Mouse (Mus musculus): Measurements from ENCODE around the gene I0C0044D17Rik. TPM values are rescaled to one million over a fixed set of nuclear protein-coding genes. Genes with fewer than 3 reads are reported as not detected.
A peak's percentile ranks its signal among the peaks of the same experiment; 100 is the strongest.

I0C0044D17Rik gene
- polyA plus RNA-seq, 1 experiment from 2014 or later = not detected

GRCm38 (mm10) chr4:98789861-98790311 is 33.8 kb downstream of the I0C0044D17Rik start:
- peak overlapping the region; percentile 14; the same call in 1 of the 2 replicates for H3K4me3 ChIP-seq (replicated peaks; ENCODE audit: low read length)
- 8% methylated on average over 10 of the region's 10 CpGs for WGBS
- H3K9me3 ChIP-seq (ENCODE audit: control insufficient read depth, low read length) = no peaks in the 10 kb centered on the region
- peak overlapping the region; percentile 43; the same call in 1 of the 2 replicates for H3K27ac ChIP-seq
- H3K27me3 ChIP-seq (ENCODE audit: control insufficient read depth, insufficient read depth, low read length) = no peaks in the 10 kb centered on the region
- H3K9ac ChIP-seq = peak overlapping the region; percentile 34
- no peak for ATAC-seq (ENCODE audit: low FRiP score)
- peaks cover 6% of the 10 kb centered on the region; the same call in 1 of the 2 replicates for H3K4me1 ChIP-seq (replicated peaks; ENCODE audit: control insufficient read depth, insufficient read depth, low read length)
- H3K36me3 ChIP-seq (replicated peaks; ENCODE audit: control insufficient read depth, insufficient read depth) = no peaks in the 10 kb centered on the region
- H3K4me2 ChIP-seq (replicated peaks) = peak overlapping the region; percentile 49
- DNase-seq (ENCODE audit: low spot score) = peak; percentile 54

GRCm38 (mm10) chr4:98789133-98789765 is 34.4 kb downstream of the I0C0044D17Rik start:
- Histone ChIP-seq H3K4me1 (replicated peaks; ENCODE audit: control insufficient read depth, insufficient read depth, low read length) (peaks cover 6% of the 10 kb centered on the region; the same call in 1 of the 2 replicates), H3K9ac (no peak overlapping the region), H3K4me2 (replicated peaks) (peak overlapping the region; percentile 49), H3K27ac (no peak overlapping the region), H3K9me3 (ENCODE audit: control insufficient read depth, low read length) (no peaks in the 10 kb centered on the region), H3K36me3 (replicated peaks; ENCODE audit: control insufficient read depth, insufficient read depth) (no peaks in the 10 kb centered on the region), H3K4me3 (replicated peaks; ENCODE audit: low read length) (peak overlapping the region; percentile 14; the same call in 1 of the 2 replicates), H3K27me3 (ENCODE audit: control insufficient read depth, insufficient read depth, low read length) (no peaks in the 10 kb centered on the region)
- 49% methylated on average over 7 of the region's 7 CpGs for WGBS
- DNase-seq (ENCODE audit: low spot score) (no peak), ATAC-seq (ENCODE audit: low FRiP score) (no peak)

GRCm38 (mm10) chr4:98786281-98786680 is 37.4 kb downstream of the I0C0044D17Rik start:
- no peaks in the 10 kb centered on the region for H3K27me3 ChIP-seq (ENCODE audit: control insufficient read depth, insufficient read depth, low read length)
- no peak overlapping the region for H3K4me3 ChIP-seq (replicated peaks; ENCODE audit: low read length)
- no peak overlapping the region for H3K9ac ChIP-seq
- no peak for DNase-seq (ENCODE audit: low spot score)
- ATAC-seq (ENCODE audit: low FRiP score) = no peak
- H3K9me3 ChIP-seq (ENCODE audit: control insufficient read depth, low read length) = no peaks in the 10 kb centered on the region
- no peaks in the 10 kb centered on the region for H3K36me3 ChIP-seq (replicated peaks; ENCODE audit: control insufficient read depth, insufficient read depth)
- H3K4me2 ChIP-seq (replicated peaks) = no peak overlapping the region
- peaks cover 6% of the 10 kb centered on the region; the same call in 1 of the 2 replicates for H3K4me1 ChIP-seq (replicated peaks; ENCODE audit: control insufficient read depth, insufficient read depth, low read length)
- H3K27ac ChIP-seq = no peak overlapping the region
- 15% methylated on average over 3 of the region's 3 CpGs for WGBS

GRCm38 (mm10) chr4:98785851-98786250 is 37.8 kb downstream of the I0C0044D17Rik start:
- Histone ChIP-seq H3K4me2 (replicated peaks) (no peak overlapping the region), H3K27me3 (ENCODE audit: control insufficient read depth, insufficient read depth, low read length) (no peaks in the 10 kb centered on the region)
- no peak for ATAC-seq (ENCODE audit: low FRiP score)

GRCm38 (mm10) chr4:98778219-98778618 is 45.4 kb downstream of the I0C0044D17Rik start:
- Histone ChIP-seq H3K36me3 (replicated peaks; ENCODE audit: control insufficient read depth, insufficient read depth) (no peaks in the 10 kb centered on the region), H3K9me3 (ENCODE audit: control insufficient read depth, low read length) (no peaks in the 10 kb centered on the region), H3K4me3 (replicated peaks; ENCODE audit: low read length) (no peak overlapping the region), H3K27ac (no peak overlapping the region), H3K9ac (no peak overlapping the region), H3K4me1 (replicated peaks; ENCODE audit: control insufficient read depth, insufficient read depth, low read length) (no peaks in the 10 kb centered on the region; the same call in 1 of the 2 replicates), H3K27me3 (ENCODE audit: control insufficient read depth, insufficient read depth, low read length) (no peaks in the 10 kb centered on the region; the same call in none of the 2 replicates), H3K4me2 (replicated peaks) (peak overlapping the region; percentile 33)
- DNase-seq (ENCODE audit: low spot score) = no peak
- WGBS = 13% methylated on average over 16 of the region's 16 CpGs
- no peak for ATAC-seq (ENCODE audit: low FRiP score)

More at GRCm38 (mm10) chr4:98785851-98786250, 37.8 kb downstream of the I0C0044D17Rik start:
- H3K36me3 ChIP-seq (replicated peaks; ENCODE audit: control insufficient read depth, insufficient read depth) = no peaks in the 10 kb centered on the region
- H3K4me3 ChIP-seq (replicated peaks; ENCODE audit: low read length) = no peak overlapping the region
- peaks cover 6% of the 10 kb centered on the region; the same call in 1 of the 2 replicates for H3K4me1 ChIP-seq (replicated peaks; ENCODE audit: control insufficient read depth, insufficient read depth, low read length)
- no peak overlapping the region for H3K9ac ChIP-seq
- WGBS = 45% methylated on average over 8 of the region's 8 CpGs
- H3K9me3 ChIP-seq (ENCODE audit: control insufficient read depth, low read length) = no peaks in the 10 kb centered on the region
- no peak overlapping the region for H3K27ac ChIP-seq
- no peak for DNase-seq (ENCODE audit: low spot score)

- no peak overlapping the region for H3K9ac ChIP-seq
- H3K4me2 ChIP-seq (replicated peaks) = no peak overlapping the region
- WGBS = 92% methylated on average over 6 of the region's 6 CpGs
- no peak overlapping the region for H3K27ac ChIP-seq
- H3K27me3 ChIP-seq (ENCODE audit: control insufficient read depth, insufficient read depth, low read length) = no peaks in the 10 kb centered on the region; the same call in none of the 2 replicates
- DNase-seq (ENCODE audit: low spot score) (no peak), ATAC-seq (ENCODE audit: low FRiP score) (no peak)
- no peaks in the 10 kb centered on the region; the same call in 1 of the 2 replicates for H3K4me1 ChIP-seq (replicated peaks; ENCODE audit: control insufficient read depth, insufficient read depth, low read length)
- no peaks in the 10 kb centered on the region for H3K9me3 ChIP-seq (ENCODE audit: control insufficient read depth, low read length)
- H3K36me3 ChIP-seq (replicated peaks; ENCODE audit: control insufficient read depth, insufficient read depth) = no peaks in the 10 kb centered on the region
- no peak overlapping the region for H3K4me3 ChIP-seq (replicated peaks; ENCODE audit: low read length)
Measured at GRCm38 (mm10) chr4:98777464-98777863, 46.2 kb downstream of the I0C0044D17Rik start.

GRCm38 (mm10) chr4:98776721-98777427 is 46.8 kb downstream of the I0C0044D17Rik start:
- DNase-seq (ENCODE audit: low spot score) = no peak
- no peak overlapping the region for H3K4me3 ChIP-seq (replicated peaks; ENCODE audit: low read length)
- ATAC-seq (ENCODE audit: low FRiP score) = no peak
- no peak overlapping the region for H3K4me2 ChIP-seq (replicated peaks)
- H3K27me3 ChIP-seq (ENCODE audit: control insufficient read depth, insufficient read depth, low read length) = no peaks in the 10 kb centered on the region; the same call in none of the 2 replicates
- no peaks in the 10 kb centered on the region for H3K9me3 ChIP-seq (ENCODE audit: control insufficient read depth, low read length)
- H3K36me3 ChIP-seq (replicated peaks; ENCODE audit: control insufficient read depth, insufficient read depth) = no peaks in the 10 kb centered on the region
- H3K4me1 ChIP-seq (replicated peaks; ENCODE audit: control insufficient read depth, insufficient read depth, low read length) = no peaks in the 10 kb centered on the region; the same call in 1 of the 2 replicates
- no peak overlapping the region for H3K9ac ChIP-seq
- 89% methylated on average over 10 of the region's 10 CpGs for WGBS
- no peak overlapping the region for H3K27ac ChIP-seq

GRCm38 (mm10) chr4:98773785-98774184 is 49.9 kb downstream of the I0C0044D17Rik start:
- Histone ChIP-seq H3K4me1 (replicated peaks; ENCODE audit: control insufficient read depth, insufficient read depth, low read length) (no peaks in the 10 kb centered on the region; the same call in 1 of the 2 replicates), H3K4me2 (replicated peaks) (no peak overlapping the region), H3K36me3 (replicated peaks; ENCODE audit: control insufficient read depth, insufficient read depth) (no peaks in the 10 kb centered on the region), H3K4me3 (replicated peaks; ENCODE audit: low read length) (no peak overlapping the region), H3K27ac (no peak overlapping the region), H3K9ac (no peak overlapping the region), H3K27me3 (ENCODE audit: control insufficient read depth, insufficient read depth, low read length) (no peaks in the 10 kb centered on the region), H3K9me3 (ENCODE audit: control insufficient read depth, low read length) (no peaks in the 10 kb centered on the region)
- ATAC-seq (ENCODE audit: low FRiP score) (no peak), DNase-seq (ENCODE audit: low spot score) (no peak)
- WGBS = 93% methylated on average over 5 of the region's 5 CpGs

All from hindbrain, embryonic 14.5 days (tissue).